ENCODE assay signal across 8 mouse cellular contexts in genomic region chr4:154070896-154071295, GRCm38 (mm10). TPM values are rescaled to one million over a fixed set of nuclear protein-coding genes. Genes with fewer than 3 reads are reported as not detected.
A peak's percentile ranks its signal among the peaks of the same experiment; 100 is the strongest.
DNase-seq lines count a peak whose midpoint lies in the region; ATAC-seq and TF ChIP-seq lines count a peak whose summit lies in the region.

No protein-coding gene starts in this region.

- DNase-seq in gastrocnemius, postnatal 10 days: peak; percentile 32
- no peak for DNase-seq in gastrocnemius, postnatal 14 days
- peak; percentile 19 for DNase-seq in c-Kit-positive CD71-positive TER-119-positive erythroid progenitor cells, embryonic 14.5 days (ENCODE audit: low spot score)
- peak; percentile 45 for DNase-seq in midbrain, embryonic 14.5 days
- DNase-seq in frontal cortex, postnatal 36 days (ENCODE audit: low spot score in 2 of 2): no peak
- DNase-seq in frontal cortex, postnatal 10 days (ENCODE audit: low spot score in 2 of 2): no peak

- no peak overlapping the region for H3K27ac ChIP-seq in kidney, embryonic 14.5 days (ENCODE audit: low read depth, low read length)
- H3K27ac ChIP-seq in midbrain, embryonic 14.5 days (replicated peaks; ENCODE audit: low read depth, low read length): no peak overlapping the region

- peaks cover 10% of the 10 kb centered on the region; the same call in 1 of the 2 replicates for H3K36me3 ChIP-seq in E14TG2a.4 (ENCODE audit: insufficient read depth, low read length)
- H3K36me3 ChIP-seq in kidney, embryonic 14.5 days (ENCODE audit: control insufficient read depth, insufficient read depth, low read length): no peaks in the 10 kb centered on the region
- no peaks in the 10 kb centered on the region for H3K36me3 ChIP-seq in midbrain, embryonic 14.5 days (ENCODE audit: control insufficient read depth, insufficient read depth, low read length)

- no peaks in the 10 kb centered on the region for H3K9me3 ChIP-seq in E14TG2a.4 (ENCODE audit: low read length)
- no peaks in the 10 kb centered on the region for H3K9me3 ChIP-seq in kidney, embryonic 14.5 days (ENCODE audit: control insufficient read depth, low read length)
- H3K9me3 ChIP-seq in midbrain, embryonic 14.5 days (ENCODE audit: control insufficient read depth, low read length): no peaks in the 10 kb centered on the region

- TF ChIP-seq CTCF in E14TG2a.4 (conservative IDR thresholded peaks at IDR 0.05; ENCODE audit: low read length): peak; percentile 40

- intact Hi-C loops in gastrocnemius, postnatal 14 days (cut with DNase I; ENCODE audit: low total_unique reads): no loop called here

- no peak overlapping the region for H3K4me2 ChIP-seq in kidney, embryonic 14.5 days (replicated peaks; ENCODE audit: low read depth, low read length)
- H3K4me2 ChIP-seq in midbrain, embryonic 14.5 days (ENCODE audit: low read length): no peak overlapping the region

- H3K4me3 ChIP-seq in E14TG2a.4 (replicated peaks; ENCODE audit: low read length): no peak overlapping the region
- H3K4me3 ChIP-seq in kidney, embryonic 14.5 days (ENCODE audit: low read length): no peak overlapping the region
- H3K4me3 ChIP-seq in midbrain, embryonic 14.5 days (replicated peaks; ENCODE audit: low read depth, low read length): no peak overlapping the region

- 0% methylated on average over 5 of the region's 5 CpGs for WGBS in kidney, embryonic 14.5 days
- WGBS in midbrain, embryonic 14.5 days: 0% methylated on average over 5 of the region's 5 CpGs

- H3K9ac ChIP-seq in kidney, embryonic 14.5 days (ENCODE audit: low read depth, low read length): no peak overlapping the region
- no peak overlapping the region for H3K9ac ChIP-seq in midbrain, embryonic 14.5 days (replicated peaks; ENCODE audit: low read length)

- H3K27me3 ChIP-seq in E14TG2a.4 (ENCODE audit: insufficient read depth, low read length): peaks cover 60% of the 10 kb centered on the region
- H3K27me3 ChIP-seq in kidney, embryonic 14.5 days (ENCODE audit: control insufficient read depth, insufficient read depth, low read length): peaks cover 18% of the 10 kb centered on the region
- peaks cover 21% of the 10 kb centered on the region; the same call in 1 of the 2 replicates for H3K27me3 ChIP-seq in midbrain, embryonic 14.5 days (ENCODE audit: control insufficient read depth, insufficient read depth, low read length)

- peaks cover 20% of the 10 kb centered on the region for H3K4me1 ChIP-seq in E14TG2a.4 (replicated peaks; ENCODE audit: low read depth, low read length)
- H3K4me1 ChIP-seq in kidney, embryonic 14.5 days (ENCODE audit: control insufficient read depth, insufficient read depth, low read length): no peaks in the 10 kb centered on the region
- H3K4me1 ChIP-seq in midbrain, embryonic 14.5 days (ENCODE audit: control insufficient read depth, insufficient read depth, low read length): no peaks in the 10 kb centered on the region

- ATAC-seq in kidney, embryonic 14.5 days (ENCODE audit: low FRiP score, low TSS enrichment): peak; percentile 64; the same call in 1 of the 2 replicates
- no peak for ATAC-seq in midbrain, embryonic 14.5 days (ENCODE audit: low FRiP score, low TSS enrichment)

RNA-seq across cellular contexts. Expression of gene Ccdc27, which starts 28.4 kb away (rescaled TPM):
- total RNA-seq in gastrocnemius, postnatal 10 days (2021): not detected
- total RNA-seq in gastrocnemius, postnatal 14 days (2021): not detected
- polyA plus RNA-seq in kidney, embryonic 14.5 days (2014; fragmentation: Nextera tagmentation; extraction: Ambion mirVana): not detected in 2 replicates
- not detected in 2 replicates for polyA plus RNA-seq in midbrain, embryonic 14.5 days (2014; fragmentation: Nextera tagmentation; extraction: Ambion mirVana)

RNA-seq across cellular contexts. Expression of gene Smim1, which starts 44.9 kb away (rescaled TPM):
- 10 to 100 TPM; 10.2 to 11.1 TPM for total RNA-seq in gastrocnemius, postnatal 10 days (2021)
- total RNA-seq in gastrocnemius, postnatal 14 days (2021): 1 to 10 TPM; 4.0 to 6.3 TPM
- 29.9 and 35.4 TPM in 2 replicates for polyA plus RNA-seq in kidney, embryonic 14.5 days (2014; fragmentation: Nextera tagmentation; extraction: Ambion mirVana)
- 6.3 and 7.7 TPM in 2 replicates for polyA plus RNA-seq in midbrain, embryonic 14.5 days (2014; fragmentation: Nextera tagmentation; extraction: Ambion mirVana)

RNA-seq across cellular contexts. Expression of gene Lrrc47, which starts 59.4 kb away (rescaled TPM):
- total RNA-seq in gastrocnemius, postnatal 10 days (2021): 10 to 100 TPM; 28.7 to 34.6 TPM
- 10 to 100 TPM; 20.6 to 27.7 TPM for total RNA-seq in gastrocnemius, postnatal 14 days (2021)
- polyA plus RNA-seq in kidney, embryonic 14.5 days (2014; fragmentation: Nextera tagmentation; extraction: Ambion mirVana): 12.1 and 13.6 TPM in 2 replicates
- polyA plus RNA-seq in midbrain, embryonic 14.5 days (2014; fragmentation: Nextera tagmentation; extraction: Ambion mirVana): 12.7 and 13.5 TPM in 2 replicates

Comparison
In these comparisons a context has a peak if more than half of its experiments do, and no peak if none do; other contexts are left out.
1. DNase-seq: peak in gastrocnemius, postnatal 10 days (single experiment), c-Kit-positive CD71-positive TER-119-positive erythroid progenitor cells, embryonic 14.5 days (single experiment) and midbrain, embryonic 14.5 days (single experiment); none in gastrocnemius, postnatal 14 days (single experiment), frontal cortex, postnatal 36 days (0 of 2) and frontal cortex, postnatal 10 days (0 of 2).